Mouse (Mus musculus): ENCODE measurements at regions not wholly inside any gene's neighbourhood (a gene's known extent, or its start where the extent isn't known, plus 50 kb on each side); places are given as distances from the start of the nearest gene placed in this dataset.

- no peak overlapping the region for H3K4me2 ChIP-seq
- H3K9ac ChIP-seq = no peak overlapping the region
- 74% methylated on average over 3 of the region's 3 CpGs for WGBS
- H3K36me3 ChIP-seq = no peaks in the 10 kb centered on the region
- H3K27ac ChIP-seq (replicated peaks) = no peak overlapping the region
- H3K4me3 ChIP-seq = no peak overlapping the region
- no peaks in the 10 kb centered on the region for H3K27me3 ChIP-seq (replicated peaks)
- no peak for ATAC-seq (ENCODE audit: extremely low read depth, insufficient number of reproducible peaks, low FRiP score, low TSS enrichment)
- no peaks in the 10 kb centered on the region for H3K4me1 ChIP-seq
- H3K9me3 ChIP-seq = 0 out of 2 replicates have a peak, but pooled peaks cover 5% of the 10 kb centered on the region
Observed at GRCm38 (mm10) chr17:68057264-68057663, 53.3 kb upstream of the Arhgap28 start.

- H3K27ac ChIP-seq (replicated peaks) = no peak overlapping the region
- no peaks in the 10 kb centered on the region for H3K36me3 ChIP-seq
- ATAC-seq (ENCODE audit: extremely low read depth, insufficient number of reproducible peaks, low FRiP score, low TSS enrichment) = no peak
- H3K9ac ChIP-seq = no peak overlapping the region
- H3K4me1 ChIP-seq = no peaks in the 10 kb centered on the region
- no peaks in the 10 kb centered on the region for H3K27me3 ChIP-seq (replicated peaks)
- WGBS = 78% methylated on average over 3 of the region's 3 CpGs
- no peak overlapping the region for H3K4me2 ChIP-seq
- no peak overlapping the region for H3K4me3 ChIP-seq
- 0 out of 2 replicates have a peak, but pooled peaks cover 3% of the 10 kb centered on the region for H3K9me3 ChIP-seq
Observed at GRCm38 (mm10) chr17:68060455-68060854, 56.5 kb upstream of the Arhgap28 start.

- no peak for ATAC-seq (ENCODE audit: extremely low read depth, insufficient number of reproducible peaks, low FRiP score, low TSS enrichment)
- no peak overlapping the region for H3K4me3 ChIP-seq
- no peaks in the 10 kb centered on the region for H3K9me3 ChIP-seq
- H3K36me3 ChIP-seq = no peaks in the 10 kb centered on the region
- no peak overlapping the region for H3K9ac ChIP-seq
- H3K27me3 ChIP-seq (replicated peaks) = no peaks in the 10 kb centered on the region
- H3K4me1 ChIP-seq = no peaks in the 10 kb centered on the region
- no peak overlapping the region for H3K27ac ChIP-seq (replicated peaks)
- H3K4me2 ChIP-seq = no peak overlapping the region
- WGBS = 79% methylated on average over 9 of the region's 9 CpGs
Observed at GRCm38 (mm10) chr17:68065751-68066150, 61.8 kb upstream of the Arhgap28 start.

GRCm38 (mm10) chr17:68066204-68066603, 62.3 kb upstream of the Arhgap28 start:
- no peaks in the 10 kb centered on the region for H3K9me3 ChIP-seq
- H3K4me1 ChIP-seq = no peaks in the 10 kb centered on the region
- no peaks in the 10 kb centered on the region for H3K36me3 ChIP-seq
- no peak overlapping the region for H3K4me2 ChIP-seq
- no peak overlapping the region for H3K9ac ChIP-seq
- no peaks in the 10 kb centered on the region for H3K27me3 ChIP-seq (replicated peaks)
- ATAC-seq (ENCODE audit: extremely low read depth, insufficient number of reproducible peaks, low FRiP score, low TSS enrichment) = no peak; the same call in 1 of the 2 replicates
- H3K27ac ChIP-seq (replicated peaks) = no peak overlapping the region
- 87% methylated on average over 2 of the region's 2 CpGs for WGBS
- no peak overlapping the region for H3K4me3 ChIP-seq

GRCm38 (mm10) chr17:68069008-68069407, 65.1 kb upstream of the Arhgap28 start:
- H3K9me3 ChIP-seq = no peaks in the 10 kb centered on the region
- no peak overlapping the region for H3K4me3 ChIP-seq
- no peak overlapping the region for H3K4me2 ChIP-seq
- no peak overlapping the region for H3K9ac ChIP-seq
- H3K27ac ChIP-seq (replicated peaks) = no peak overlapping the region
- ATAC-seq (ENCODE audit: extremely low read depth, insufficient number of reproducible peaks, low FRiP score, low TSS enrichment) = no peak
- H3K27me3 ChIP-seq (replicated peaks) = no peaks in the 10 kb centered on the region
- H3K36me3 ChIP-seq = no peaks in the 10 kb centered on the region
- H3K4me1 ChIP-seq = no peaks in the 10 kb centered on the region
- WGBS = 61% methylated on average over 7 of the region's 7 CpGs

GRCm38 (mm10) chr17:68069484-68069883, 65.6 kb upstream of the Arhgap28 start:
- Histone ChIP-seq H3K4me3 (no peak overlapping the region), H3K27ac (replicated peaks) (no peak overlapping the region), H3K9ac (no peak overlapping the region), H3K9me3 (no peaks in the 10 kb centered on the region), H3K36me3 (no peaks in the 10 kb centered on the region), H3K4me2 (no peak overlapping the region), H3K27me3 (replicated peaks) (no peaks in the 10 kb centered on the region), H3K4me1 (no peaks in the 10 kb centered on the region)
- no peak for ATAC-seq (ENCODE audit: extremely low read depth, insufficient number of reproducible peaks, low FRiP score, low TSS enrichment)
- WGBS = 69% methylated on average over 5 of the region's 5 CpGs

GRCm38 (mm10) chr17:68071472-68071871, 67.6 kb upstream of the Arhgap28 start:
- Histone ChIP-seq H3K9ac (no peak overlapping the region), H3K4me3 (no peak overlapping the region), H3K27ac (replicated peaks) (no peak overlapping the region), H3K36me3 (no peaks in the 10 kb centered on the region), H3K9me3 (no peaks in the 10 kb centered on the region), H3K4me2 (no peak overlapping the region), H3K4me1 (peaks cover 6% of the 10 kb centered on the region), H3K27me3 (replicated peaks) (no peaks in the 10 kb centered on the region)
- ATAC-seq (ENCODE audit: extremely low read depth, insufficient number of reproducible peaks, low FRiP score, low TSS enrichment) = no peak
- 50% methylated on average over 4 of the region's 4 CpGs for whole genome bisulfite sequencing

- WGBS = 53% methylated on average over 2 of the region's 2 CpGs
- H3K27me3 ChIP-seq (replicated peaks) = no peaks in the 10 kb centered on the region
- no peak overlapping the region for H3K4me2 ChIP-seq
- no peak for ATAC-seq (ENCODE audit: extremely low read depth, insufficient number of reproducible peaks, low FRiP score, low TSS enrichment)
- no peaks in the 10 kb centered on the region for H3K9me3 ChIP-seq
- peaks cover 6% of the 10 kb centered on the region for H3K4me1 ChIP-seq
- H3K27ac ChIP-seq (replicated peaks) = peak overlapping the region; percentile 51; the same call in 1 of the 2 replicates
- no peak overlapping the region for H3K9ac ChIP-seq
- no peaks in the 10 kb centered on the region for H3K36me3 ChIP-seq
- no peak overlapping the region for H3K4me3 ChIP-seq
Observed at GRCm38 (mm10) chr17:68075712-68076111, 71.8 kb upstream of the Arhgap28 start.

GRCm38 (mm10) chr17:68078709-68079108, 74.8 kb upstream of the Arhgap28 start:
- H3K4me1 ChIP-seq = peaks cover 6% of the 10 kb centered on the region
- WGBS = 80% methylated on average over 3 of the region's 3 CpGs
- ATAC-seq (ENCODE audit: extremely low read depth, insufficient number of reproducible peaks, low FRiP score, low TSS enrichment) = no peak
- H3K9ac ChIP-seq = no peak overlapping the region
- no peak overlapping the region for H3K4me3 ChIP-seq
- H3K4me2 ChIP-seq = no peak overlapping the region
- no peaks in the 10 kb centered on the region for H3K9me3 ChIP-seq
- H3K27me3 ChIP-seq (replicated peaks) = no peaks in the 10 kb centered on the region
- no peak overlapping the region for H3K27ac ChIP-seq (replicated peaks)
- H3K36me3 ChIP-seq = no peaks in the 10 kb centered on the region

GRCm38 (mm10) chr17:68084446-68084845, 80.5 kb upstream of the Arhgap28 start:
- no peaks in the 10 kb centered on the region for H3K4me1 ChIP-seq
- H3K27ac ChIP-seq (replicated peaks) = no peak overlapping the region
- no peaks in the 10 kb centered on the region for H3K27me3 ChIP-seq (replicated peaks)
- no peak overlapping the region for H3K4me2 ChIP-seq
- 85% methylated on average over 2 of the region's 2 CpGs for WGBS
- no peaks in the 10 kb centered on the region for H3K9me3 ChIP-seq
- no peaks in the 10 kb centered on the region for H3K36me3 ChIP-seq
- no peak for ATAC-seq (ENCODE audit: extremely low read depth, insufficient number of reproducible peaks, low FRiP score, low TSS enrichment)
- no peak overlapping the region for H3K9ac ChIP-seq
- no peak overlapping the region for H3K4me3 ChIP-seq

- 62% methylated on average over 1 of the region's 1 CpGs for WGBS
- no peaks in the 10 kb centered on the region for H3K9me3 ChIP-seq
- H3K4me2 ChIP-seq = no peak overlapping the region
- H3K4me1 ChIP-seq = no peaks in the 10 kb centered on the region
- H3K4me3 ChIP-seq = no peak overlapping the region
- no peaks in the 10 kb centered on the region for H3K36me3 ChIP-seq
- no peaks in the 10 kb centered on the region for H3K27me3 ChIP-seq (replicated peaks)
- ATAC-seq (ENCODE audit: extremely low read depth, insufficient number of reproducible peaks, low FRiP score, low TSS enrichment) = no peak
- H3K9ac ChIP-seq = no peak overlapping the region
- no peak overlapping the region for H3K27ac ChIP-seq (replicated peaks)
Observed at GRCm38 (mm10) chr17:68087149-68087548, 83.2 kb upstream of the Arhgap28 start.

GRCm38 (mm10) chr17:68089179-68089578, 85.3 kb upstream of the Arhgap28 start:
- H3K27ac ChIP-seq (replicated peaks) = no peak overlapping the region
- 52% methylated on average over 1 of the region's 1 CpGs for WGBS
- no peaks in the 10 kb centered on the region for H3K9me3 ChIP-seq
- no peaks in the 10 kb centered on the region for H3K4me1 ChIP-seq
- H3K36me3 ChIP-seq = no peaks in the 10 kb centered on the region
- no peak for ATAC-seq (ENCODE audit: extremely low read depth, insufficient number of reproducible peaks, low FRiP score, low TSS enrichment)
- no peak overlapping the region for H3K9ac ChIP-seq
- H3K4me3 ChIP-seq = no peak overlapping the region
- no peaks in the 10 kb centered on the region for H3K27me3 ChIP-seq (replicated peaks)
- no peak overlapping the region for H3K4me2 ChIP-seq
